Mouse (Mus musculus): ENCODE measurements around the gene Lrrk1.
A peak's percentile ranks its signal among the peaks of the same experiment; 100 is the strongest.

Gene Lrrk1

GRCm38 (mm10) chr7:66333906-66334500 lies 54.1 kb downstream of the Lrrk1 start:
- DNase-seq, result no peak

- no peak for DNase-seq
Observed at GRCm38 (mm10) chr7:66332340-66332739, 55.8 kb downstream of the Lrrk1 start.

- DNase-seq, result no peak
Observed at GRCm38 (mm10) chr7:66330610-66331009, 57.5 kb downstream of the Lrrk1 start.

GRCm38 (mm10) chr7:66327516-66327915 lies 60.6 kb downstream of the Lrrk1 start:
- DNase-seq, result no peak

GRCm38 (mm10) chr7:66325419-66326053 lies 62.6 kb downstream of the Lrrk1 start:
- no peak for DNase-seq

- DNase-seq, result no peak
Observed at GRCm38 (mm10) chr7:66323252-66324015, 64.7 kb downstream of the Lrrk1 start.

GRCm38 (mm10) chr7:66320996-66321395 lies 67.2 kb downstream of the Lrrk1 start:
- no peak for DNase-seq

GRCm38 (mm10) chr7:66318147-66318546 lies 70.0 kb downstream of the Lrrk1 start:
- no peak for DNase-seq

GRCm38 (mm10) chr7:66310670-66311656 lies 77.2 kb downstream of the Lrrk1 start:
- DNase-seq, result peak; percentile 34

- DNase-seq, result peak; percentile 43
Observed at GRCm38 (mm10) chr7:66309950-66310669, 78.0 kb downstream of the Lrrk1 start.

GRCm38 (mm10) chr7:66309240-66309949 lies 78.8 kb downstream of the Lrrk1 start:
- no peak for DNase-seq

- DNase-seq, result no peak
Observed at GRCm38 (mm10) chr7:66308581-66309239, 79.4 kb downstream of the Lrrk1 start.

GRCm38 (mm10) chr7:66307791-66308190 lies 80.4 kb downstream of the Lrrk1 start:
- DNase-seq, result no peak

GRCm38 (mm10) chr7:66305714-66306198 lies 82.4 kb downstream of the Lrrk1 start:
- no peak for DNase-seq

GRCm38 (mm10) chr7:66304993-66305713 lies 83.0 kb downstream of the Lrrk1 start:
- DNase-seq, result no peak

GRCm38 (mm10) chr7:66303922-66304660 lies 84.1 kb downstream of the Lrrk1 start:
- DNase-seq, result no peak

- DNase-seq, result no peak
Observed at GRCm38 (mm10) chr7:66301486-66301885, 86.7 kb downstream of the Lrrk1 start.

GRCm38 (mm10) chr7:66300680-66301079 lies 87.5 kb downstream of the Lrrk1 start:
- DNase-seq, result peak; percentile 74

- no peak for DNase-seq
Observed at GRCm38 (mm10) chr7:66297656-66298021, 90.5 kb downstream of the Lrrk1 start.

All from cerebellum, adult 9-10 months (tissue).